8 mouse cellular contexts compared by ENCODE assay signal in genomic region chr9:118927501-118927900, GRCm38 (mm10). TPM values are rescaled to one million over a fixed set of nuclear protein-coding genes. Genes with fewer than 3 reads are reported as not detected.
A peak's percentile ranks its signal among the peaks of the same experiment; 100 is the strongest.
DNase-seq lines count a peak whose midpoint lies in the region; ATAC-seq and TF ChIP-seq lines count a peak whose summit lies in the region.

No protein-coding gene starts in this region.

- peak overlapping the region; percentile 81 for H3K9ac ChIP-seq in heart, embryonic 14.5 days (ENCODE audit: low read length)
- peak overlapping the region; percentile 88 for H3K9ac ChIP-seq in limb, embryonic 12.5 days (replicated peaks)
- peak overlapping the region; percentile 92; the same call in 1 of the 2 replicates for H3K9ac ChIP-seq in midbrain, postnatal 0 days (replicated peaks; ENCODE audit: low read length, poor library complexity, severe bottlenecking)

- WGBS in heart, embryonic 14.5 days: 24% methylated on average over 8 of the region's 8 CpGs
- WGBS in limb, embryonic 12.5 days: 41% methylated on average over 8 of the region's 8 CpGs
- WGBS in midbrain, postnatal 0 days: 30% methylated on average over 8 of the region's 8 CpGs

- DNase-seq in heart, postnatal 25 days (ENCODE audit: low spot score): no peak
- DNase-seq in midbrain, postnatal 0 days (ENCODE audit: low spot score): peak; percentile 36
- no peak for DNase-seq in gastrocnemius, adult 18-20 months (ENCODE audit: low spot score)
- DNase-seq in Muller cell, postnatal 12 days (ENCODE audit: inconsistent ontology term): no peak

- peak overlapping the region in 1 of 2 experiments; percentile 69; a peak in 2 of 4 replicates for H3K27ac ChIP-seq in heart, embryonic 14.5 days (replicated peaks in 1 of 2; ENCODE audit: control insufficient read depth in 1 of 2, insufficient read depth in 1 of 2, low read depth in 2 of 2, low read length in 2 of 2)
- peak overlapping the region; percentile 47 for H3K27ac ChIP-seq in cortical plate, adult 2 months (ENCODE audit: insufficient read depth, low read length)
- H3K27ac ChIP-seq in limb, embryonic 12.5 days: peak overlapping the region; percentile 92; the same call in 1 of the 2 replicates
- no peak overlapping the region for H3K27ac ChIP-seq in midbrain, postnatal 0 days (ENCODE audit: low read depth, low read length)

- TF ChIP-seq POLR2A in cortical plate, adult 2 months (IDR thresholded peaks at IDR 0.05; ENCODE audit: extremely low read depth, insufficient read depth, low read length): no peak; the same call in 1 of the 2 replicates

- no peak for TF ChIP-seq CTCF in cortical plate, adult 2 months (IDR thresholded peaks at IDR 0.05; ENCODE audit: extremely low read depth, insufficient read depth, low read length)
- no peak for TF ChIP-seq CTCF in midbrain, postnatal 0 days (IDR thresholded peaks at IDR 0.05)

- H3K36me3 ChIP-seq in heart, embryonic 14.5 days (ENCODE audit: control insufficient read depth, insufficient read depth, low read length): no peaks in the 10 kb centered on the region
- peaks cover 5% of the 10 kb centered on the region; the same call in 1 of the 2 replicates for H3K36me3 ChIP-seq in limb, embryonic 12.5 days
- H3K36me3 ChIP-seq in midbrain, postnatal 0 days (ENCODE audit: insufficient read depth, low read length): no peaks in the 10 kb centered on the region

- H3K9me3 ChIP-seq in heart, embryonic 14.5 days (ENCODE audit: control insufficient read depth, low read length): no peaks in the 10 kb centered on the region
- no peaks in the 10 kb centered on the region for H3K9me3 ChIP-seq in limb, embryonic 12.5 days
- H3K9me3 ChIP-seq in midbrain, postnatal 0 days (ENCODE audit: low read length): no peaks in the 10 kb centered on the region

- H3K4me2 ChIP-seq in heart, embryonic 14.5 days (ENCODE audit: low read length): peak overlapping the region; percentile 93
- peak overlapping the region; percentile 95 for H3K4me2 ChIP-seq in limb, embryonic 12.5 days
- peak overlapping the region; percentile 84 for H3K4me2 ChIP-seq in midbrain, postnatal 0 days (ENCODE audit: low read depth, low read length, poor library complexity, severe bottlenecking)

- intact Hi-C loops in heart, postnatal 25 days (cut with DNase I): loop anchor here (5.0 kb wide), 1 partner anchor 50 kb away; no protein-coding TSS in a partner anchor

- H3K4me1 ChIP-seq in heart, embryonic 14.5 days (ENCODE audit: control insufficient read depth in 2 of 2, insufficient read depth in 2 of 2, low read length in 2 of 2): peaks cover 9 to 26% of the 10 kb centered on the region in 2 experiments; a peak in 3 of 4 replicates
- no peaks in the 10 kb centered on the region for H3K4me1 ChIP-seq in cortical plate, adult 2 months (ENCODE audit: control insufficient read depth, insufficient read depth, low read length)
- peaks cover 42% of the 10 kb centered on the region for H3K4me1 ChIP-seq in limb, embryonic 12.5 days (replicated peaks)
- H3K4me1 ChIP-seq in midbrain, postnatal 0 days (ENCODE audit: insufficient read depth, low read length): peaks cover 18% of the 10 kb centered on the region

- H3K4me3 ChIP-seq in heart, embryonic 14.5 days (ENCODE audit: control insufficient read depth in 1 of 2, insufficient read depth in 1 of 2, low read depth in 1 of 2, low read length in 2 of 2): peak overlapping the region; percentile 82 to 87
- H3K4me3 ChIP-seq in cortical plate, adult 2 months (ENCODE audit: insufficient read depth, low read length): peak overlapping the region; percentile 90
- peak overlapping the region; percentile 84 for H3K4me3 ChIP-seq in limb, embryonic 12.5 days (replicated peaks)
- peak overlapping the region; percentile 85 for H3K4me3 ChIP-seq in midbrain, postnatal 0 days (ENCODE audit: low read depth, low read length)

- no peaks in the 10 kb centered on the region for H3K27me3 ChIP-seq in heart, embryonic 14.5 days (ENCODE audit: control insufficient read depth, insufficient read depth, low read length)
- H3K27me3 ChIP-seq in limb, embryonic 12.5 days: no peaks in the 10 kb centered on the region
- H3K27me3 ChIP-seq in midbrain, postnatal 0 days (ENCODE audit: insufficient read depth, low read length): no peaks in the 10 kb centered on the region

- no peak for ATAC-seq in heart, embryonic 14.5 days (ENCODE audit: insufficient number of reproducible peaks, insufficient read depth, low FRiP score, low read depth)
- ATAC-seq in hematopoietic stem cell, adult 5-6 weeks (replicated peaks in 1 of 2; ENCODE audit: insufficient read depth in 1 of 2, low FRiP score in 2 of 2, low TSS enrichment in 1 of 2, low read depth in 1 of 2, poor library complexity in 2 of 2, severe bottlenecking in 2 of 2): peak; percentile 40 to 44
- ATAC-seq in limb, embryonic 12.5 days (ENCODE audit: insufficient number of reproducible peaks, insufficient read depth, low FRiP score, low TSS enrichment, low read depth): no peak
- ATAC-seq in midbrain, postnatal 0 days (ENCODE audit: low FRiP score): no peak

RNA-seq across cellular contexts. Expression of gene Ctdspl, which starts 1.2 kb away (rescaled TPM):
- polyA plus RNA-seq in heart, embryonic 14.5 days (2014; fragmentation: Nextera tagmentation; extraction: Ambion mirVana): 10.2 and 10.4 TPM in 2 replicates
- total RNA-seq in heart, postnatal 25 days (2021): 10 to 100 TPM; 10.1 to 12.7 TPM
- 30.3 and 35.1 TPM in 2 replicates for polyA plus RNA-seq in cortical plate, adult 2 months (2012; rRNA removed)
- 6.9 and 8.2 TPM in 2 replicates for total RNA-seq in hematopoietic stem cell, adult 5-6 weeks (2017)
- 19.2 and 19.9 TPM in 2 replicates for polyA plus RNA-seq in limb, embryonic 12.5 days (2016; fragmentation: Nextera tagmentation; extraction: Ambion mirVana)
- total RNA-seq in midbrain, postnatal 0 days (2014; rRNA removed): 9.5 and 11.9 TPM in 2 replicates
- polyA plus RNA-seq in midbrain, postnatal 0 days (2015; fragmentation: Nextera tagmentation; extraction: Ambion mirVana): 5.2 and 7.1 TPM in 2 replicates
- 1 to 10 TPM; 3.0 to 3.7 TPM for total RNA-seq in gastrocnemius, adult 18-20 months (2021)

Comparison
In these comparisons a context has a peak if more than half of its experiments do, and no peak if none do; other contexts are left out.
1. ATAC-seq: peak in hematopoietic stem cell, adult 5-6 weeks (2 of 2); none in heart, embryonic 14.5 days (single experiment), limb, embryonic 12.5 days (single experiment) and midbrain, postnatal 0 days (single experiment).
2. Peak in every context shown above with its lines, with median percentiles within 50 percentile points of each other: H3K4me2 ChIP-seq, H3K4me3 ChIP-seq and H3K9ac ChIP-seq.